ENCODE assay signal across 8 mouse cellular contexts in the genomic region with DNA sequence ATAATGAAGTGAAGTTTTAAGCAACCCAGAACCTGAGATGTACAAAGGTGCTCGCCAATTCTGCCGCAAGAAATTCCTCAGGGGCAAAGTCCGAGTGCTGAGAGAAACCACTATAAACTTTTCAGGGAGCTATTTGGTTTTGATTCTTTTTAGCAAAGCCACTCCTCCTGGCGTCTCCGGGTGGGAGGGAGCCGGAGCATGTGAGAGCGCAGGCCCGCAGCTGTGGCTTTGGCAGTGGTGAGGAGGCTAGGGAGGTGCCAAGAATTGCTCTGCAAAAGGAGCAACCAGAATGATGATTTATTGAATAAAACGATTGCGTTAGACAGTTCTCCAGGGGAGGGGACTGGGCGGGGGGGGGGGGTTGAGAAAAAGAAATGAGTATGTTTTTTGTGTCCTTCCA.
DNase-seq lines count a peak whose midpoint lies in the region; ATAC-seq lines count a peak whose summit lies in the region.

No protein-coding gene starts in this region.

- no peak overlapping the region for H3K9ac ChIP-seq in heart, embryonic 12.5 days
- H3K9ac ChIP-seq in intestine, embryonic 16.5 days (ENCODE audit: low read depth, low read length) = no peak overlapping the region
- H3K9ac ChIP-seq in neural tube, embryonic 13.5 days = no peak overlapping the region

- intact Hi-C loops in left cerebral cortex, postnatal 14 days (cut with DNase I) = no loop called here

- peak; percentile 97 for DNase-seq in heart, adult 11 months
- DNase-seq in cerebellum, adult 9-10 months = peak; percentile 11
- peak; percentile 52 to 72 for DNase-seq in gastrocnemius, adult 8-10 months (ENCODE audit: low spot score in 2 of 2)
- DNase-seq in left cerebral cortex, postnatal 14 days (ENCODE audit: low spot score in 2 of 2) = peak; percentile 57 to 68
- DNase-seq in spleen, adult 12 weeks (ENCODE audit: low spot score) = no peak

- no peaks in the 10 kb centered on the region for H3K36me3 ChIP-seq in heart, embryonic 12.5 days
- H3K36me3 ChIP-seq in intestine, embryonic 16.5 days (ENCODE audit: control insufficient read depth, insufficient read depth, low read length) = no peaks in the 10 kb centered on the region
- no peaks in the 10 kb centered on the region for H3K36me3 ChIP-seq in neural tube, embryonic 13.5 days

- H3K4me3 ChIP-seq in heart, embryonic 12.5 days = no peak overlapping the region
- H3K4me3 ChIP-seq in intestine, embryonic 16.5 days (ENCODE audit: low read length) = no peak overlapping the region
- H3K4me3 ChIP-seq in neural tube, embryonic 13.5 days = no peak overlapping the region

- no peak overlapping the region for H3K27ac ChIP-seq in heart, embryonic 12.5 days (ENCODE audit: poor library complexity, severe bottlenecking)
- H3K27ac ChIP-seq in intestine, embryonic 16.5 days (ENCODE audit: low read length) = no peak overlapping the region
- H3K27ac ChIP-seq in neural tube, embryonic 13.5 days (replicated peaks) = peak overlapping the region; percentile 59

- H3K4me2 ChIP-seq in heart, embryonic 12.5 days = no peak overlapping the region
- H3K4me2 ChIP-seq in intestine, embryonic 16.5 days (ENCODE audit: low read depth, low read length) = peak overlapping the region; percentile 30; the same call in 1 of the 2 replicates
- peak overlapping the region; percentile 17; the same call in 1 of the 2 replicates for H3K4me2 ChIP-seq in neural tube, embryonic 13.5 days

- ATAC-seq in heart, embryonic 12.5 days (ENCODE audit: insufficient number of reproducible peaks, low FRiP score) = no peak
- peak; percentile 75; the same call in 1 of the 2 replicates for ATAC-seq in intestine, embryonic 16.5 days
- peak; percentile 60; the same call in 1 of the 2 replicates for ATAC-seq in neural tube, embryonic 13.5 days (ENCODE audit: low read depth)

- no peaks in the 10 kb centered on the region; the same call in 1 of the 2 replicates for H3K4me1 ChIP-seq in heart, embryonic 12.5 days (replicated peaks)
- H3K4me1 ChIP-seq in intestine, embryonic 16.5 days (ENCODE audit: control insufficient read depth, insufficient read depth, low read length) = peaks cover 9% of the 10 kb centered on the region
- H3K4me1 ChIP-seq in neural tube, embryonic 13.5 days (replicated peaks) = peaks cover 32% of the 10 kb centered on the region

- H3K9me3 ChIP-seq in heart, embryonic 12.5 days (replicated peaks) = no peaks in the 10 kb centered on the region
- H3K9me3 ChIP-seq in intestine, embryonic 16.5 days (ENCODE audit: control insufficient read depth, low read length) = no peaks in the 10 kb centered on the region
- no peaks in the 10 kb centered on the region for H3K9me3 ChIP-seq in neural tube, embryonic 13.5 days

- WGBS in heart, embryonic 12.5 days = 53% methylated on average over 11 of the region's 11 CpGs
- 8% methylated on average over 11 of the region's 11 CpGs for WGBS in intestine, embryonic 16.5 days
- 14% methylated on average over 11 of the region's 11 CpGs for WGBS in neural tube, embryonic 13.5 days

- no peaks in the 10 kb centered on the region for H3K27me3 ChIP-seq in heart, embryonic 12.5 days (replicated peaks)
- H3K27me3 ChIP-seq in intestine, embryonic 16.5 days (replicated peaks; ENCODE audit: control insufficient read depth, insufficient read depth, low read length) = no peaks in the 10 kb centered on the region
- no peaks in the 10 kb centered on the region for H3K27me3 ChIP-seq in neural tube, embryonic 13.5 days
